Mouse (Mus musculus) layer of hippocampus, postnatal 10 days (tissue): ENCODE results near the gene Pramel5. TPM values are rescaled to one million over a fixed set of nuclear protein-coding genes. Genes with fewer than 3 reads are reported as not detected.
"Not testable (repeated sequence)": the region's sequence is repeated elsewhere in the genome, so short reads cannot be mapped to it uniquely, and the experiment has no call there.

ENCODE experiments used
- DNase-seq, 2 experiments: peaks; one replicate each; pipeline ENCODE4 v3.0.0; 2021; ENCODE audit warnings: low spot score in 2 of 2
- long read RNA-seq: library from polyadenylated mRNA; stranded (forward); transcript quantifications from one replicate; pipeline ENCODE4 v2.0.0, GENCODE M21; 2023
- total RNA-seq, 2 experiments: library from RNA; stranded (reverse); gene quantifications; 2 replicates each; pipeline ENCODE4 v1.2.3; 2021

The Pramel5 gene
- total RNA-seq, result not detected
- long read RNA-seq, result 0 reads

GRCm38 (mm10) chr4:144280388-144280787, at the start of gene Pramel5:
Pramel5 (minus strand) TSS chr4:144280488.
- DNase-seq, result not testable (repeated sequence)

DNA sequence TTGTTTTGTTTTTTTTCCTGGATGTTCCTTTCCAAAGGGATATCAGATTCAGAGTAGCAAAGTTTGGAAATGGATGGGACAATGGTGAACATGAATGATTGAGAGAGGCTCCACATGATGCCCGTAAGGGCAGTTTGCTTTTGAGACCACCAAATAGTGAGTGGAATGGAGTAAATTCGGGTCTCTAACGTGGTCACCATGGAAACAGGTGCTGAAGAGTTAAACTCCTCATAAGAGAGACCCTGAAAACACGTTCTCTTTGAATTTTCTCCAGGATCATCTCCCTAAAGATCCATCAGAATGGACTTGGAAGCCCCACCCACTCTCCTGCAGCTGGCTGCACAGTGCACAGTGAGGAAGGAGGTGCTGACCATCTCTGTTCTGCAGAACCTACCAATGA, 49.7 kb upstream of the Pramel5 start, which contains the start of gene Gm13128:
Gm13128 (plus strand) TSS at position 301 of the 400 bp plus-strand sequence.
- not testable (repeated sequence) for DNase-seq

DNA sequence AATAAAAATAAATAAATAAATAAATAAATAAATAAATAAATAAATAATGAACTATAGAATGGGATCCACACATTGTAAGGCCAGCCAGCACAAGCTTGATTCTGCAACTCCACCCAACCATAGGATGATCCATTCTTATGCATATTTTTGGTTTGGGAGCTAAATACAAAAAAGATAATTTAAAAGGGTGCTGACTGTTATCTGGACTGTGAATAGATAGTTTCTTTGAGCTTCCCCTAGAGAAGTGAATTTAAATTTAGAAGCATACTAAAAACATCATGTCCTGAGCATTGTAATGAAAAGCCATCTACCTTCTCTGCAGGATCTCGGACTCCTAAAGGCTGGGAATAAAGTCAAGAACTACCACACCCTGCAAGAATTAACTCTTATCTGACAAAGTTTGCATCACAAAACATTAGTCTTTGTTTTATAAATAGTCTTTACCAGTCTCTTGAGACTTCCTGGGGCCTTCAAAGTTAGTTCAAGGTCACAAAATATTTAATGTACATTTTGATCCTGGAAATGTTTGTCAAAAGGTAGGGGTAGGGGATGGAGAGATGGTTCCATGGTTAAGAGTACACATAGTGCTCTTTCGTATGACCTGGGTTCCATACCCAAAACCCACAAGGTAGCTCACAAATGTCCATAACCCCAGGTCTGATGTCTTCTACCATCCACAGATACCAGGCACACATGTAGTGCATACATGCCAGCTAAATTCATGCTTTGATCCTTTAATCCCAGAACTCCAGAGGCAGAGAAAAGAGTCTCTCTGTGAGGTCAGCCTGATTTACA, 32.6 kb upstream of the Pramel5 start:
- not testable (repeated sequence) for DNase-seq

- DNase-seq, result not testable (repeated sequence)
Observed at GRCm38 (mm10) chr4:144299414-144299813, 19.1 kb upstream of the Pramel5 start.

- not testable (repeated sequence) for DNase-seq
Observed at GRCm38 (mm10) chr4:144254768-144255167, 25.5 kb downstream of the Pramel5 start.

Other genes with a start within 250 kb of the Pramel5 start
- gene Pramel4, start 221.4 kb downstream of the Pramel5 start, total RNA-seq, result not detected
- not detected for gene Gm13102, start 174.0 kb downstream of the Pramel5 start, total RNA-seq
- gene Oog3, start 117.8 kb downstream of the Pramel5 start, total RNA-seq, result not detected
- not detected for gene Oog2, start 89.8 kb downstream of the Pramel5 start, total RNA-seq
- gene C87977, start 67.2 kb downstream of the Pramel5 start, total RNA-seq, result not detected
- gene Gm13128, start 49.8 kb upstream of the Pramel5 start, total RNA-seq, result not detected
- not detected for gene Gm13119, start 77.5 kb upstream of the Pramel5 start, total RNA-seq
- gene Pramef20, start 97.4 kb upstream of the Pramel5 start, total RNA-seq, result not detected
- not detected for gene Pramef12, start 128.0 kb upstream of the Pramel5 start, total RNA-seq
- gene 1700012P22Rik, start 158.3 kb upstream of the Pramel5 start, total RNA-seq, result not detected
- gene Gm9944, start 172.8 kb upstream of the Pramel5 start, total RNA-seq, result not detected
- not detected for gene Aadacl3, start 183.3 kb upstream of the Pramel5 start, total RNA-seq
- not detected for gene 9430007A20Rik, start 239.3 kb upstream of the Pramel5 start, total RNA-seq